Mouse (Mus musculus) cerebellum, postnatal 4 days (tissue): ENCODE data around the gene Prlhr.
A peak's percentile ranks its signal among the peaks of the same experiment; 100 is the strongest.

Experiments used
- DNase-seq, 2 experiments: peaks; one replicate each; pipeline ENCODE4 v3.0.0; 2022; ENCODE audit warnings: low spot score in 2 of 2, mixed read lengths in 1 of 2

The Prlhr gene

GRCm38 (mm10) chr19:60468254-60468762, at the start of gene Prlhr:
Gene Prlhr, minus strand, starts transcription at chr19:60468304.
- no peak for DNase-seq

GRCm38 (mm10) chr19:60515064-60515463, 47.0 kb upstream of the Prlhr start:
- no peak for DNase-seq

GRCm38 (mm10) chr19:60513431-60513830, 45.3 kb upstream of the Prlhr start:
- no peak for DNase-seq

GRCm38 (mm10) chr19:60500209-60500608, 32.1 kb upstream of the Prlhr start:
- DNase-seq = no peak

- no peak for DNase-seq
These were observed 29.1 kb upstream of the Prlhr start for GRCm38 (mm10) chr19:60497171-60497570.

GRCm38 (mm10) chr19:60495772-60496171, 27.7 kb upstream of the Prlhr start:
- no peak for DNase-seq

GRCm38 (mm10) chr19:60489566-60489965, 21.5 kb upstream of the Prlhr start:
- no peak for DNase-seq

- no peak for DNase-seq
These were observed 17.2 kb upstream of the Prlhr start for GRCm38 (mm10) chr19:60485261-60485660.

GRCm38 (mm10) chr19:60478859-60479258, 10.8 kb upstream of the Prlhr start:
- DNase-seq = no peak

- no peak for DNase-seq
These were observed 9.7 kb upstream of the Prlhr start for GRCm38 (mm10) chr19:60477788-60478187.

- DNase-seq = no peak
These were observed 742 bp upstream of the Prlhr start for GRCm38 (mm10) chr19:60468846-60469245.

- DNase-seq = peak in 1 of 2 experiments; percentile 6
These were observed 506 bp downstream of the Prlhr start for GRCm38 (mm10) chr19:60467588-60468007.

GRCm38 (mm10) chr19:60466953-60467570, 1.0 kb downstream of the Prlhr start:
- DNase-seq = peak; percentile 47 to 77

- DNase-seq = no peak
These were observed 2.4 kb downstream of the Prlhr start for GRCm38 (mm10) chr19:60465726-60466125.

- DNase-seq = peak; percentile 38 to 84
These were observed 4.2 kb downstream of the Prlhr start for GRCm38 (mm10) chr19:60463896-60464295.

GRCm38 (mm10) chr19:60463440-60463839, 4.7 kb downstream of the Prlhr start:
- DNase-seq = no peak

- DNase-seq = no peak
These were observed 6.6 kb downstream of the Prlhr start for GRCm38 (mm10) chr19:60461476-60461875.

GRCm38 (mm10) chr19:60459680-60460079, 8.4 kb downstream of the Prlhr start:
- DNase-seq = no peak

GRCm38 (mm10) chr19:60459071-60459470, 9.0 kb downstream of the Prlhr start:
- DNase-seq = no peak

- DNase-seq = no peak
These were observed 12.3 kb downstream of the Prlhr start for GRCm38 (mm10) chr19:60455791-60456190.

- no peak for DNase-seq
These were observed 27.6 kb downstream of the Prlhr start for GRCm38 (mm10) chr19:60440531-60440930.

- no peak for DNase-seq
These were observed 28.0 kb downstream of the Prlhr start for GRCm38 (mm10) chr19:60440083-60440482.

- peak in 1 of 2 experiments; percentile 20 for DNase-seq
These were observed 30.4 kb downstream of the Prlhr start for GRCm38 (mm10) chr19:60437566-60438241.
